Mouse (Mus musculus): ENCODE measurements around the gene Wdr4. TPM values are rescaled to one million over a fixed set of nuclear protein-coding genes. Genes with fewer than 3 reads are reported as not detected.

Gene Wdr4
- total RNA-seq, 2 experiments from 2014 or later = 26.3 to 28.8 TPM

DNA sequence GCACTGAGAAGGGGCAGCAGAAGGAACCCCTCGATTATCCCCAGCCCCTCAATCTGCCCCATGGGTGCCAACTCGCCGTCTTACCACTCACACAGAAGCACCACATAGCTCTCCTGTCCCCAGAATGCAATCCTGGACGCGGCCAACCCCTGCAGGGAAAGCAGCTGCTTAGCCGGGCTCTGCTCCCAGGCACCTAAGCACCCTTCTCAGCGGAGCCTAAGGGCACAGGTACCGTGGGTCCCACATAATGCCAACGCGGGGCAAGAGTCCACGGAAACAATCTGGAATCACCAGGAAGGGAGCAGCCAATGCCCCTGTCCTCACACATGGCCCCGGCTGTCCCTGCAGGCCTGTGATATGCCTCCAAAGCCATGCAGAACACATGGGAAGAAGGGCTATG lies 20.1 kb downstream of the Wdr4 start:
- DNase-seq (ENCODE audit: low spot score in 2 of 2) = no peak

DNA sequence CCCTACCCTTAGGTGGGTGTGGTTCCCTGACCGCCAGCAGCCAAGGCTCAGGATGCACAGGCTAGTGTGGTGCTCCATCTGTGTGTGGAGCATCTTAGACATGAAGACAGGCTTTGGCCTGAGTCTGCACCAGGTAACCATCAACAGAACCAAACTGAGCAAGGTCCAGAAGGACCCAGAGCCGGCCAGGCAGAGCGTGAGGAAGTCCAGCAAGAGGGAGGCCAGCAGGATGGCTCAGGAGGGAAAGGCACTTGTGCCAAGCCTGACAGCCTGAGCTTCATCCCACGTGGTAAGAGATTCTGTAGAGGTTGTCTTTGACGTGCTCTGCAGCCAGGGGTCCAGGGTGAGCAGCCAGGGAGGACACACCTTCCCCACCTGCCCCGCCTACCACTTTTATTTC lies 22.1 kb downstream of the Wdr4 start:
- no peak for DNase-seq (ENCODE audit: low spot score in 2 of 2)

DNA sequence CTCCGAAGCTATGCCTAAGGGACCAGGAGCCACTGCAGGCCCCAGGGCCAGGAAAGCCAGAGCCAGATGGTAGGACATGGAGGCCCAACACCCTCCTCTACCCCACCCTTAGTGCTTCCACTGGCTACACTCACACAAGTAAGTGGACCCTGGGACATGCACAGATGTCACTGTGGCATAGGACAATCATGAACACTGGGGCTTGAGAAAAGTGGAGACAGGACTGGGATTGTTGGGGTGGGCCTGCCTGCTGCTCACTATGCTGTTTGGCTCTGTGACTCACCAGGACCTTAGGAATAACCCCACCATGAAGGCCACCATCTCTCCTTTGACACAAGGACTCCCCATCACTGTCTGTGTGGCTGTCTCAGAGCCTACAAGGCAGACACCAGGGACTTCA lies 24.8 kb downstream of the Wdr4 start:
- DNase-seq (ENCODE audit: low spot score in 2 of 2) = no peak

DNA sequence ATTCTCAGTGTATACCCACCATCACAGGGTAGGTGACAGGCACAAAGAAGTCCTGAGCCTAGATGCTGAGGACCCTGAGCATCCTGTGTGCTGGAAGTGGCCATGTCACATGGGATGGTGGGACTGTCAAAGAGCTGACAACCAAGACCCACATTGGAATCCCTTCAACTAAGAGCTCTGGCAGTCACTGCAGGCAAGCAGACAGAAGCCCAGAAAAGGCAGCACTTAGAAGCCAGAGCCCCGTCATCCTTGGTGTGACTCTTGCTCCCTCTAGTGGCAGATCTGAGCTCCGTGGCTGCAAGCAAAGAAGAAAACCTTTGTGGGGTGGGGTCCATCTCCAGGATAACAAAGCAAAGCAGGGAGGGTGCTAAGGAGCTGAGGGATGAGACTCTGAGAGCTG lies 27.4 kb downstream of the Wdr4 start:
- peak; percentile 86 to 87 for DNase-seq (ENCODE audit: low spot score in 2 of 2)

DNA sequence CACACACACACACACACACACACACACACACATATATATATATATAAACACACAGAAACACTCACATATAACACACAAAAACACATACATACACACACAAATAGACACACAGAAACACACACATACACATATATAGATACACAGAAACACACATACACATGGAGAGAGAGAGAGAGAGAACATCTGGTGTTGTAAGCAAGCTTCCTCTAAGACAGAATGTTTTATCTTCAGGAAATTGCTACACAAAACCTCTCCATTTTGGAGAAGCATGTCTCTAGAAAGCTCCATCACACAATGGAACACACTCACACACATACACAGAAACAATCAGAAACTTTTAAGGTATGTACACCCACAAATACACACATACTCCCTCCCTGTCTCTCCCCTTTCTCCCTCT lies 28.4 kb downstream of the Wdr4 start:
- no peak for DNase-seq (ENCODE audit: low spot score in 2 of 2)

DNA sequence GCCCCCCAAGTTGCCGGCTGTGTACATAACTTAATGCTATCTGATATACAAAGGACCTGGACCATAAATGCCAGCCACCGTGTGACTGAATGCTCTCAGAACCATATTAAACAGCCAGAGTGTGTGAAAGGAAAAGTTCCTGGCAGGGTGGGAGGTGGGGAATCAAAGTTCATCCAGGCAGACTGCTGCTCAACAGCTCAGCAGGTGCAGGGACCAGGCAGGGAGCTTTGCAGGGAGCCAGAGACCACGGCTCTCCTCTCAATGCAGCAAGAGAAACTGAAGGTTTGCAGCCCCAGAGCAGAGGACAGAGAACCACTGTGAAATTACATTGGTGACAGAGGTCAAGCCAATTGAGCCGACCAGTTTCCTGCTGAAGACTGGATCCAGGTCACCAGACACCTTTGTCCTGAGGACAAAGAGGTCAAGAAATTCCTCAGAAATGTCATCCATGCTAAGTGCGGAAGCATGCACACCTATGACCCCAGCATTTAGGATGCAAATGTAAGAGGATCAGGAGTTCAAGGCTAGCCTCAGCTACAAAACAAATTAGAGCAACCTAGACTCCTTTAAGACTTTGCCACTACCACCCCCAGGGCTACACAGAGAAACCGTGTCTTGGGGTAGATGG lies 32.2 kb downstream of the Wdr4 start:
- DNase-seq (ENCODE audit: low spot score in 2 of 2) = no peak

DNA sequence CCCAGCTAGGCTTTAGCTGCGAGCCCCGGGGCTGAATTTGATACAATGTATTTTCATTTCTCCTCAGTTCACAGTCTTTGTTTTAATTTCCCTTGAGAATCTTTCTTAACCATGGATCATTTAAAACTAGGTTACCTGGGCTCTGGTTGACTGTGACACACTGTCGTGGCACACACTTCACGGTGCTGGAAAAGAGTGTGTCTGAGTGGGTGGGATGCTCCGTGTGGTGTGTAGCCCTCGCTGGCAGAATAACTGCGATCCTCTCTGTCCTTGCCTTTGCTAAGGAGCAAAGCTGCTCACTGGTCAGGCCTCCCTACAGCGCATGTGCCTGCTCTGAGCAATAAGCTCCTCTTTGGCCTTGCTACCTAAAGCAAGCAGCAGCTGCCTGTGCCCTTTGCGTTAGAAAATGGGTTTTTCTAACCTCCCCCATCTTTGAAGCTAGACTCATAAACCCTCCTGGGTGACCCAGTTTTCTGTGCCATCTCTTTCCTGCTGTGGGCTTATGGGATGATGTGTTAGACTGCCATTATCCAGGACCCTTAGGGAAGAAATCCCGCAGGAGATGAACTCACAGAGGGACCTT lies 33.1 kb downstream of the Wdr4 start:
- no peak for DNase-seq (ENCODE audit: low spot score in 2 of 2)

DNA sequence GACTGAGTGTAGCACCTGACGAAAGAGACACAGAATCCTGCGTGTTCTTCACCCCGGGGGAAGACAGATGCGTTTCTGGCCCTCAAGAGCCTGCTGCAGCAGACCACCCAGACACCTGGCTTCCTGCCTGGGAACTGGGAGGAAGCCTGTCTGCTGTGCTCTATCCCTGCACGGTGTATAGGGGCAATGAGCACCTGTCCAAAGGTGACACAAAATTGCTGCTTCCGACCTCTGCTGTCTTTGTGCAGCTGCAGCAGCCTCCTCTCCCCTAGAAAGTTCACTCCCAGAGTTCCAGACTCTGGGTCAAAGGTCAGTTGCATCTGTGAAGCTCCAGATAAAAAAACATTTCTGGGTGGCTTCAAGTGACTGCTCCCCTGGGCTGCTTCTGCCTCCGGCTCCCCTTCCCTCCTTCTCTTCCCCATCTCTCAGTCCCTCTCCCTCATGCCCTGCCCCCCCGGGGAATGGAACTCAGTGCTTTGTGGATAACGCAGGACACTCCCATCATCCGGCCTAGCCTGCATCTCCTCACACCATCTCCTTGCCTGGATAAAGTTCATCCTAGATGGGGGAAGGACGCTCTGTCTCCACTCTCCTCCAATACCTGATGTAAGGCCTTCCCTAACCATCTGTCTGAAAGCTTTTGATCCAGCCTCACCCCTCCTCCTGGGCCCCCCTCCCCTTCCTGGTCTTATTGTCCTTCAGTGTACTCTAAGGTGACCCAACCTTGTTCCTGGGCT lies 40.5 kb downstream of the Wdr4 start:
- no peak for DNase-seq (ENCODE audit: low spot score in 2 of 2)

DNA sequence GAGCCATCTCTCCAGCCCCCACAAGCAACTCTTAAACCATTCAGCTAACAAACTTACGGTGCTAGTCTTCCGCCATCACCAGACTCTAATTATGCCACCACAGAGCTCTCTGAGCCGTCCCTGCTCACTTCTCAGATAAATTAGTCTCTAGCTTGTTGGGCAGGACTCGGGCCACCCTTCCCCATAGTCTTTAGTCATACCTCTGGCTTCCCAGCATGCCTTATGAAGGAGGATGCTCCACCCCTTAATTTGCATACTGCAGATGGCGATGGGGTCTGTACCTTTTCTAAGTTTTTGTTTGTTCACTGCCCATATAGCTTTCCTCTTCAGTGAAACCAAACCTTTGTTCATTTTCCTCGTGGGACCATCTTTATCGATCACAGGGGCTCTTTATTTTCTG lies 41.2 kb downstream of the Wdr4 start:
- no peak for DNase-seq (ENCODE audit: low spot score in 2 of 2)

DNA sequence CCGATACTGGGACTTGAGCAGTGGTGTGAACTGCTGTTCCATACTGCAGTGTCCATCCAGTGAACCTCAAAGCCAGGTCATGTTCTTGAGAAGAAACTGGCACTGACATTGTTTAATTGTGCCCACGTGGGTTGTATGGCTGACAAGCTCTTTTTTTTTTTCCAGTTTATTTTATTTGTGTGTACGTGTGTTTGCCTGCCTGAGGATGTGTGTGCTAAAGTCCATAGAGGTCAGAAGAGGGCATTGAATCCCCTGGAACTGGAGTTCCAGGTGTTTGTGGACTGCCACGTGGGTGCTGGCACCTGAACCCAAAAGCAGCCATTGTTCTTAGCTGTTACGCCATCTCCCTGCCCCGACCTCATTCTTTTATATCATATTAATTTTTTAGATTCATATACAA lies 45.4 kb downstream of the Wdr4 start:
- DNase-seq (ENCODE audit: low spot score in 2 of 2) = no peak

DNA sequence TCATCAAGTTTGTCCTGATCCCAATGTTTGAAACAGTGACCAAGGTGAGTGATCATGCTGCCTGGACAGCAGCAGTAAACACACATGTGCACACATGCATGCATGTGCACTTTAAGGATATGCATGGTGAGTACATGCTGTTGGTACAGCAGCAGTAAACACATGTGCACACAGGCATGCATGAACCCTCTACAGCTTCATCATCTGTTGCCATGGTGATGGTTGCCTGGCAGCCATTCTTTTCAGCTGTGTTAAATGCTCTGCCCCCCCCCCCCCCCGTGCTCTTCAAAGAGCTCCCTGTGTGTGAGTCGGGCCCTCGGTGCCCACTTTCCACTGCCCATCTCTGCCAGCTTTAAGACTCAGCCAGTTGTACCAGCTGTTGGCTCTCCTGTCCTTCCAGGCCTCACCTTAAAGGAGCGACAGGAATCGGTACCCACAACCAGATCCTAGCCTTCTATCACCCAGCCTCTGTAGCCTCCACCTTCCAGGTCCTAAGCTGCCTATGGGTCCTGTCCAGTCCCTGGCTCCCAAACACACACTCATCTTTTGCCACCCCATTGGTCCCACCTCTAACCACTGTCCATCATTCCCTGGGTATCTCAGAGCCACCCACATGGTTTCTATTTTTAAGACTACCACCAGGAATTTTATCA lies 48.9 kb downstream of the Wdr4 start:
- DNase-seq (ENCODE audit: low spot score in 2 of 2) = no peak

DNA sequence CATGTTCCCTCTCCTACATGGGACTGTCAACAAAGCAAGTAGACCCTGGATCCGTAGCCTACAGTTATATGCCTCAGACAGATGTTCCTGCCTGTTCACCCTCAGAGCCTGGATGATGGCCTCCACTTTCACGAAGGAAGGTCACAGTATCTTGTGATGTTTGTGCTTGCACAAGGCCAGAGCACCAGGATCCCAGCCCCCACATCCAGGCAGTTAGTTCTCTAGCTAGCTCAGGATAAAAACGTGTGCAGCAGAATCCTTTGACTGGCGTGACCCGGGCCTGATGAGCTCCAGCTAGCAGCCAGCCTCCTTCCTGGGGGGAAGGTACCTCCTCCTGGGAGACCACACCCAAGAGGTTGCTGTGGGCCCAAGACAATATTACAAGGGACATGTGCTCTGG lies 51.3 kb downstream of the Wdr4 start:
- DNase-seq (ENCODE audit: low spot score in 2 of 2) = no peak

DNA sequence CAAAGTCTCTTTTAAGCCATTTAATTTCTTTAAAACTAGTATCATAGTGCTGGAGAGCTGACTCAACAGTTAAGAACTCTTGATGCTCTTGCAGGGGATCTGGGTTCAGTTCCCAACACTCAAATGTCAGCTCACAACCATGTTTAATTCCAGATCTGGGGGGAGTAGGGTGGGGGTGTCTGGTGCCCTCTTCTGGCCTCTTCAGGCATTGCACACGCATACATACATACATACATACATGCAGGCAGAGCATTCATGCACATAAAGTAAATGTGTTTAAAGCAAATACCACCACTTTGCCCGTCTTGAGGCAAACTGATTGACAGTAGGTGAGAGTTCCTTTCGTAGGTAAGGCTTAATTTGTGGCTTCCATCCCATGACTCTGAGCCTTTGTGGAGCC lies 52.9 kb downstream of the Wdr4 start:
- DNase-seq (ENCODE audit: low spot score in 2 of 2) = no peak

DNA sequence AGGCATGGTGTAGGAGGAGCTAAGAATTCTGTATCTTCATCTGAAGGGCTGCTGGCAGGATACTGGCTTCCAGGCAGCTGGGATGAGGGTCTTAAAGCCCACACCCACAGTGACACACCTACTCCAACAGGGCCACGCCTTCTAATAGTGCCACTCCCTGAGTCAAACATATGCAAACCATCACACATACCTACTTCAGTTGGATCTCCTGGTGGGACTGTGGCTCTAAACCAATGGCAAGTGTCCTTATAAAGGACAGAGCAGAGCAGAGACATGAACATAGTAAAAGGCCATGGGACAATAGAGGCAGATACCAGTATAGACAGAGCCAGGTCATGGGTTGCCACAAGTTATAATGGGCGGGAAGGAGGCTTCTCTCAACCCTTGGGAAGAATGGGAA lies 57.3 kb downstream of the Wdr4 start:
- no peak for DNase-seq (ENCODE audit: low spot score in 2 of 2)

DNA sequence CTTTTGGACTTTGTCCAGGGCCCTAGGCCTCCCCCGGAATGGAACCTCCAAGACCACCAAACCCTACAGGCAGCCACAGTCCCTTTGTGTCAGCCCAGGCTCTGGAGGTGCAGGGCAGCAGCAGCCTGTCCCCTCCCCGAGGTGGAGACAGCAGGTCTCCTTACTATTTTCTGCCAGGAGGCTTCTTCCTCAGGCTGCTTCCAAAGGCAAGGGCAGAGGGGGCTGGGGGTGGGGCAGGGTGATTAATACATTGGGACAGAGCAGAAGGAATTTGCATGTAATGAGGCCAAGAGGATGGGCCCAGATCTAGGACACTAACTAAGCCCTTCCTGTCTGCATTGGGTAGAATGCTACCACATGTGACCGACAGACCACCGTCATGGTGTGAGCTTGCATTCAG lies 59.4 kb downstream of the Wdr4 start:
- DNase-seq (ENCODE audit: low spot score in 2 of 2) = no peak

DNA sequence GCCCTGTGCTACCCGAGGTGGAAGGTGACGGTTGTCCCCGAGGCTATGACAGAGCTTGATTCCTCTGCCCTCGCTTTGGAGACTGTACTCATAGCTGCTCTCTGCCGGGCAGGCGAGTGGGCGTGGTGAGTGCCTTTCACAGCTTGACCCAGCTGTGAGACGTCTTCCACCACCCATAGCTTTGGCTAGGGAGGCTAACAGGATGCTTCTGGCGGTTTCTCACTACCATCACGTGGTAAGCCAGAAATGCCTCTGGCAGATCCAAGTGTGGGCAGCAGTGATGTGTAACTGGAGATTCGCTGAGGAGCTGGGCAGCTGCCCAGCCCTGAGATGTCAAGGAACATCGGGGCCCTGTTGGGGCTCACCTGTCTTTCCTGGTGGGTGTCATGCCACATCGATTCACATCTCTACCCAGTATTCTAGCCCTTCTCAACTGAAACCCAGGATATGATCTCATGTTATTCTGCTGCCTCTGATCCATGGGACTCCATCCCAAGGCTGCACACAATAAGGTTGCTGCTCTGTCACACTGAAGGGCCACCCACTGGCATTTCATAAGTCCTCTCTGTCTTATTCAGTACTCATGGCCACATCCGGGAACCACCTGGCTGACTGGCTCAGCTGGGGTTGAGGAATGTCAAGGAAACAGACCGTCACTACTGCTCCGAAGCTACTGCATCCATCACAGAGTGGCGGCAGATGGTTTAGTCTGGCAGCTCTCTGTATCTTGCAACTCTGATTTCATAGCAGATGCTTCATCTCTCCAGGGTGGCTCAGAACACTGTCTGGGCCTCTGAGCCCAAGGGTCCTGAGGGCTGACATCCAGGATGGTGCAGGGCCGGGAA lies 62.8 kb downstream of the Wdr4 start:
- DNase-seq (ENCODE audit: low spot score in 2 of 2) = peak; percentile 36 to 45

DNA sequence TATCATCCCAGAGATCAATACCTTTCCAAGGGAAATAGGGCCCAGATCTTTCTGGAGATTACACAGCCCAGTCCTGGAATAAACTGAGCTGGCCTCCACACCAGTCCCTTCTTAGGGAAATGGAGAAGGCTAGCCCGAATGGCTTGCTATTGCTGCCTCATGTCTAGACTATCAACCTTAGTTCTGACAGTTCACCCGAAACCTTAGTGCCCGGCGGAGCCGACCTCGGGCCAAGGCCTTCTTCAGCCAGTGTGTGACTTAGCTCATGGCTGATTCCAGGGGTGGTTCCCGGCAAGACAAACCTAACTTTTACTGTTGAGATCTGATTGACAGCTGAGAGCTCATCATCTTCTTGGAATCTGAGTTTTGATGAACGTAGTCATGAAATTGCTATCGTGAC lies 65.7 kb downstream of the Wdr4 start:
- DNase-seq (ENCODE audit: low spot score in 2 of 2) = no peak

DNA sequence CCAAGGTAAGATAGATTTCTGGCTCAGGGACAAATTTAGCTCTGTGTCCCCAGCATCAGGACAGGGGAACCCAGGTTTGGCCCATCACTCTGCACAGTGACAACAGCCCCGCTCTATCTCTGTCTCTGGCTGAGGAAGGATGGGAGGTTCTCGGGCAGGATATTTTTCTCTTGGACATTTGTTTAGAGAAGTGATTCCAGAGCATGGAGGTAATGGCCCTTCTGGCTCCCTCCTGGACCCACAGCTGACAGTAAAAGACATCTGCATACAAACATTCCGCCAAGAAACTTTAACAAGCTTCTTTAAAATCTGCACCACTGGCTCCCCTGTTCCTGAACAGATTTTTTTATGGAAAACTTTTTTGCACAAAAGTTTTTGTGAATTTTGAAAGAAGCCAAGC lies 66.3 kb downstream of the Wdr4 start:
- no peak for DNase-seq (ENCODE audit: low spot score in 2 of 2)

DNA sequence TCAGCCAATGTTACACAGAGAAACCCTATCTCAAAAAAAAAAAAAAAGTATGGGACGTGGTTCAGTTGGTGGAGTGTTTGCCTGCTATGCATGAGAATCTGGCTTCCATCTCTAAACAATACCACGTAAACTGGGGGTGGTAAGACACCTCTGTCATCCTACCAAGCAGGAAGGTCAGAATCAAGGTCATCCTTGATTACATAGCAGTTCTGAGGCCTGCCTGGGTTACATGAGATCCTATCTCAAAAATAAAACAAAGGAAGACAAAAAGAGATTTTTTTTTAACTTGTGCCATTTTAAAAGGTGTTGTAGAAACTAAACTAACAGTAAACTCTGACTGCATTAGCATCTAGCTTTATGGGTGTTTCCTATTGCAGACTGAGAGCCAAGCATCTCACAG lies 67.0 kb downstream of the Wdr4 start:
- DNase-seq (ENCODE audit: low spot score in 2 of 2) = no peak

DNA sequence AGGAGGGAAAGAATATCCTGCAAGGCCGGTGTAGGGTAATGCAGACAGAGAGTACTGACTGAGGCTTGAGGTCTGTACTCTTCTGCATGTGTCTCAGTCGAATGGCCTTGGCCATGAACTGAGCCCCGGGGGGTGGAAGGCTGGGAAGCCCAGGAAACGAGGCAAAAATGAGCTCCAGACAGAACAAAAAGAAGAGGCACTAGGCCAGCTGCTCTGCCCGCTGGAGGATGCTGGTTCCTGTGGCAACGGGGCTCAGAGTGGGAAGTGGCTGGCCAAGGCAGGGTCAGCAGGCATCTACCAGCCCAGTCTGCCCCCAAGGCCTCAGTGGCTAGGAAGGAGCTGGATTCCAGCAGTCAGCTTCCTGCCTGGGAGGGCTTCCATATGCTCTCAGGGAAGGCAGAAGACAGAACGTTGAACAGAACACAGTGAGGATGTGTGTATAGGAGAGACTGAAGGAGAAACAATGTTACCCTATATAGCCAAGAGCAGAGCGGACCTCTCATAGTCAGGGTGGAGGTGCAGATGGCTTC lies 68.5 kb downstream of the Wdr4 start:
- peak; percentile 64 to 71 for DNase-seq (ENCODE audit: low spot score in 2 of 2)

DNA sequence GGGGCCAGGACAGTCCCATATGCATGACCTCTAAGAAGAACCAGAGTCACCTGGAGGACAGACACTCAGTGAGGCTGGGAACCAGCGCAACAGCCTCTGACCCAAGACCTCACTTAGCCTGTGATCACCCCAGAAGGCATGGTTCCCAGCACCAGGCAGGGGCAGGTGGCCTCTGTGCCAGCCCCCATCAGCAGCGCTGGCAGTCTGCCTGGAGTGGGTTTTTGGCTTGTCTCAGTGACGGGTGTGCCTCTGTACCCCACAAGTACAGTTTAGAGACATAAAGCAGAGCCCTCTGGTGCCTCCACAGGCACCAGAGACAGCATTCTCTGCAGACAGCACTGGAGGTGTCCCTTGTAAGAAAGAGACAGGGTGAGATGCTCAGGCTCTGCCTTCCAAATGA lies 69.6 kb downstream of the Wdr4 start:
- DNase-seq (ENCODE audit: low spot score in 2 of 2) = peak; percentile 69 to 70

Data from layer of hippocampus, postnatal 10 days (tissue).